Mouse (Mus musculus): ENCODE measurements around the gene Sall1.

Gene Sall1

DNA sequence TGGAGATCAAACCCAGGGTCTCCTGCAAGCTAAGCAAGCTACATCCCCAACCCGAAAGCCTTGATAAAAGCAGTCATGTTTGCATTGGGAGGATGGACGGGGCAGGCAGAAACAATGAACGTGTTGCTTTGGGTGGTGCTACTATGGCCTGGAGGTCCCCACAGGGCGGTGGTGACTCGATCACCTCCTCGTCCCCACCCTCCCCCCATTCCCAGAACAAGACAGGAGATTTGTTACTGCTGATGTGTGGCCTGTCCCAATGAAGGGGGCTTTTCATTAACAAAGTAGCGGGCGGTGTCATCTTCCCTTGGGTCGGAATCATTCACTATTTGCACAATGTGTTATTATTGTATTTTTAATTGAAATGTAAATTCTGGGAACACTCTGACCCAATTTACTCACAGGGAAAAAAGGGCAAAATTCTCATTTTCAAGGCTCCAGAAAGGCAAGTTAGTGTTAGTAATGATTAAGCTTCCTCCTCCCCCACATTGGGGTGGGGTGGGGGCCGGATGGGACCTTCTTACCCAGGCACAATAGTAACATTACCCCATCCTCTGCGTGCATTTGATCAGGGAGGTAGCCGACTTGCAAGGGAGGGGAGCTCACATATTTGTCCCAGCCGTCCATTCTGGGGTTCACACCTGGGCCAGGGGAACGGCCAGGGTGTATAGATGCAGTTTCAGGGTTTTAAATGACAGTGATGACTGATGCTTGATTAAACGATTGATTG, 52.0 kb downstream of the Sall1 start:
- DNase-seq (ENCODE audit: low spot score in 2 of 2): no peak

DNA sequence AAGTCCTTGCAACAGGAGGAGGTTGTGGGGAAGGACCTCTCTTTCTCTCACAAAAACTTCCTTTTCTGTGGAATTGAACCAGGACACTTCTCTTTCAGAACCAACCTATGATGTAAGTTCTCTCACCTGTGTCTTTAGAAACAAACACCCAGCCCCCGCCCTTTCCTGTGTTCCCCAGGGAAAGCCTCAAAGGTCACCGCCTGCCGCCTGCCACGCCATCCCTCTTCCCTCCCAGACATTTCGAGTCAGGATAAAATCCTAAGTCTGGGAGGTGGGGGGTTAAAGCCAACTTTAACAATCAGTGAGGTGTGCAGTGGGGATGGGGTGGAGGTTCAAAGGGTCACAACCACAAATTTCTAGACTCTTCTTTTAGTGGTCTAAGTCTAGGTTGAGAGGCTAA, 52.8 kb downstream of the Sall1 start:
- no peak for DNase-seq (ENCODE audit: low spot score in 2 of 2)

DNA sequence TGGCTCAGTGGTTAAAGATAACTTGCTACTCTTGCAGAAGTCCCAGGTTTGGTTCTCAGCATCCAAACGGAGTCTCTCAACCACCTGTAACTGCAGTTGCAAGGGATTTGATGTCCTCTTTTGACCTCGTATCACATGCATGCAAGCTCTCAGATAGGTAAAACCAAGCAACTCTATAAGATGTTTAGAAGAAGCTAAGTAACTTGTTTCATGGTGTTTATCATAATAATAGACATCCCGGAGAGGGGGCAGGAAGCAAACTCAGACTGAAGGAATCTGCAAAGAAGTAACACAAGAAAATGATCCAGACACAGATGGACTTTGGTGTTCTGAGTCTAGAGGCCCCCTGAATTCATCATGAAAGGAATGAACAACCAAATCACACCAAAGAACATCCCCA, 55.0 kb downstream of the Sall1 start:
- DNase-seq (ENCODE audit: low spot score in 2 of 2): no peak

DNA sequence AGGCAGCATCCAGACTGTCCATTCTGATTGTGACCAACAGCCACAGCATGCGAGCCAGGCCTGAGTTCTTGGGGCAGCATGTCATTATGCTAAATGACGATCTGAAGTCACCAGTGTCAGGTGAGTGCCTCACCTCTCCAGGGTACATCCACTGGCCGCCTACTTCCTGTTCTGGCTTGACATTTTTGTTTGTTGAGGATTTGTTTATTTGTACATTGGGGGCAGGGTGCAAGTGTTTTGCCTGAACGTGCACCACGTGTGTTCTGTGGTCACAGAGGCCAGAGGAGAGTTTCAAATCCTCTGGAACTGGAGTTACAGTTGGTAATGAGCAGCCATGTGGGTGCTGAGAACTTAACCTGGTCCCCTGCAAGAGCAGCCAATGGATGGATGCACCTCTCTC, 60.5 kb downstream of the Sall1 start:
- no peak for DNase-seq (ENCODE audit: low spot score in 2 of 2)
